Mouse (Mus musculus) layer of hippocampus, adult 18-20 months (tissue): ENCODE measurements at regions not wholly inside any gene's neighbourhood (a gene's known extent, or its start where the extent isn't known, plus 50 kb on each side); places are given as distances from the start of the nearest gene placed in this dataset.
A peak's percentile ranks its signal among the peaks of the same experiment; 100 is the strongest.

Source experiments
- DNase-seq, 2 experiments: peaks; one replicate each; pipeline ENCODE4 v3.0.0; 2022; ENCODE audit warnings: low spot score in 2 of 2

GRCm38 (mm10) chr4:81178047-81178781 lies 264.4 kb downstream of the Mpdz start:
- peak; percentile 1 to 14 for DNase-seq

GRCm38 (mm10) chr4:81178782-81179135 lies 263.9 kb downstream of the Mpdz start:
- DNase-seq: peak; percentile 86 to 94

GRCm38 (mm10) chr4:81216123-81216522 lies 226.5 kb downstream of the Mpdz start:
- DNase-seq: no peak

GRCm38 (mm10) chr4:81217979-81218378 lies 224.6 kb downstream of the Mpdz start:
- DNase-seq: no peak

GRCm38 (mm10) chr4:81222034-81222433 lies 220.6 kb downstream of the Mpdz start:
- DNase-seq: no peak

- no peak for DNase-seq
These were observed 220.0 kb downstream of the Mpdz start for GRCm38 (mm10) chr4:81222468-81223175.
